Comparison of ENCODE assay signal across 30 mouse cellular contexts in the genomic region with DNA sequence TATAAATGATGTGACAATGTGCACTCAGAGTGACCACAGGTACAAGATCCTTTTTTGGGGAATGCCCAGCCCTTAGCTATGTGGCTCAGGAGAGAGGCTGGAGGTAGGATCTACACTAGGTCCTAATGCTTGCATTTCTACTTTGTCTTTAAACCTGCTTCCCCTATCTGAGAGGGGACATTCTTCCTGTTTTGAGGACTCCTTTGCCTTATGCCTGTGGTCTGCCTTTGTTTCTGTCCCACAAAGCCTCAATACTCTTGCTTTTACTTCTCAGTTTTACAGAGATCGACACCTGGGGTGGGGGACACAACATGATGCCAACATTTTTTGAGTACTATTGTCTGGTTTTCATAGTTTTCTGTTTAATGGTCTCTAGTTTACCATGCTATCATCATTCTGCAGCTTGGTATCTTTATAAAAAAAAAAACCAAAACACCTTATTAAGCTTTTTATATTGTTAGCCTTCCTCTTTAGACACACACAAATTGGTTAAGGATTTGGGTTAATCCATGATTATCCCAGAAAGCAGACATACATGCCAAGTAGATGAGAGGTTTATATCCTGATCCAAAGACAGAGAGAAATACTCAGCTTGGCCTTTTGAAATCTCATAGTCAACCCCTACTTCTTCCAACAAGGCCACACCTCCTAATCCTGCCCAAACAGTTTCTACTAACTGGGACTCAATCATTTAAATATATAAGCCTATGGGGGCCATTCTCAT. TPM values are rescaled to one million over a fixed set of nuclear protein-coding genes. Genes with fewer than 3 reads are reported as not detected.
DNase-seq lines count a peak whose midpoint lies in the region; ATAC-seq lines count a peak whose summit lies in the region.
"Had no signal": no experiment of that assay in that cellular context is flagged by ENCODE, and none has a peak within 500 bp of the region (broad histone marks: within the 10 kb centered on the region; RNA-seq: fewer than 3 reads in every experiment).

No protein-coding gene starts in this region.

- H3K27me3 ChIP-seq in kidney, embryonic 16.5 days (ENCODE audit: insufficient read depth, low read length): no peaks in the 10 kb centered on the region
- H3K27me3 ChIP-seq: heart, embryonic 12.5 days; hindbrain, embryonic 15.5 days; limb, embryonic 13.5 days; midbrain, embryonic 15.5 days; neural tube, embryonic 15.5 days had no signal

- H3K4me1 ChIP-seq in kidney, embryonic 16.5 days (ENCODE audit: insufficient read depth, low read length): no peaks in the 10 kb centered on the region
- H3K4me1 ChIP-seq: hindbrain, embryonic 10.5 days; hindbrain, embryonic 15.5 days; midbrain, embryonic 15.5 days; neural tube, embryonic 15.5 days had no signal

- intact Hi-C loops in heart, postnatal 10 days (cut with DNase I): no loop called here

- H3K4me2 ChIP-seq in kidney, embryonic 16.5 days (replicated peaks; ENCODE audit: low read depth, low read length): no peak overlapping the region
- H3K4me2 ChIP-seq: heart, embryonic 12.5 days; hindbrain, embryonic 15.5 days; limb, embryonic 13.5 days; midbrain, embryonic 15.5 days; neural tube, embryonic 15.5 days had no signal

- peak; percentile 64 for DNase-seq in heart, adult 11 months
- DNase-seq in heart, postnatal 10 days: no peak
- DNase-seq in 416B (ENCODE audit: low read depth): peak; percentile 52
- DNase-seq in retina, embryonic 14.5 days (ENCODE audit: low spot score): peak; percentile 1
- DNase-seq in frontal cortex, postnatal 36 days (ENCODE audit: low spot score in 2 of 2): no peak
- DNase-seq in layer of hippocampus, postnatal 10 days (ENCODE audit: low spot score in 2 of 2): no peak
- DNase-seq: adrenal gland, postnatal 14 days; cerebellum, adult 11-12 months; cerebellum, postnatal 10 days; gastrocnemius, postnatal 14 days; heart, adult 2 months; kidney, adult 11 months; kidney, postnatal 25 days; lung, postnatal 36 days; right cerebral cortex, postnatal 14 days; thymus, postnatal 14 days had no signal

- no peaks in the 10 kb centered on the region for H3K9me3 ChIP-seq in kidney, embryonic 16.5 days (ENCODE audit: low read length)
- H3K9me3 ChIP-seq: G1E; heart, embryonic 12.5 days; hindbrain, embryonic 10.5 days; hindbrain, embryonic 15.5 days; limb, embryonic 13.5 days; midbrain, embryonic 15.5 days; neural tube, embryonic 15.5 days had no signal

- ATAC-seq in granulocyte monocyte progenitor cell, adult 5-6 weeks (replicated peaks; ENCODE audit: poor library complexity, severe bottlenecking): peak; percentile 50
- ATAC-seq in kidney, embryonic 16.5 days (ENCODE audit: low FRiP score, low TSS enrichment): no peak
- ATAC-seq: forebrain, embryonic 16.5 days; inflammation-experienced regulatory T-cells, adult 6 months; midbrain, embryonic 15.5 days had no signal

- 97% methylated on average over 1 of the region's 1 CpGs for WGBS in kidney, embryonic 16.5 days

- no peak overlapping the region for H3K4me3 ChIP-seq in kidney, embryonic 16.5 days (ENCODE audit: low read length)
- H3K4me3 ChIP-seq: erythroblast, embryonic 14.5 days; heart, adult 2 months; heart, embryonic 12.5 days; hindbrain, embryonic 10.5 days; hindbrain, embryonic 15.5 days; left cerebral cortex, adult 2 months; limb, embryonic 13.5 days; midbrain, embryonic 15.5 days; neural tube, embryonic 15.5 days had no signal

- no peak overlapping the region for H3K9ac ChIP-seq in kidney, embryonic 16.5 days (replicated peaks; ENCODE audit: low read length)
- H3K9ac ChIP-seq: heart, embryonic 12.5 days; hindbrain, embryonic 15.5 days; limb, embryonic 13.5 days; liver, embryonic 14.5 days; midbrain, embryonic 15.5 days; neural tube, embryonic 15.5 days had no signal

- H3K27ac ChIP-seq in kidney, embryonic 16.5 days (ENCODE audit: low read length): no peak overlapping the region
- H3K27ac ChIP-seq: heart, adult 2 months; hindbrain, embryonic 10.5 days; hindbrain, embryonic 15.5 days; left cerebral cortex, adult 2 months; limb, embryonic 13.5 days; liver, embryonic 14.5 days; midbrain, embryonic 15.5 days; neural tube, embryonic 15.5 days had no signal

- H3K36me3 ChIP-seq in kidney, embryonic 16.5 days (ENCODE audit: insufficient read depth, low read length): peaks cover 15% of the 10 kb centered on the region

RNA-seq across cellular contexts. Expression of a gene that starts 54.3 kb away (rescaled TPM):
- 10 to 100 TPM; 21.1 to 25.3 TPM for total RNA-seq in heart, postnatal 10 days (2021)
- 10.1 and 14.9 TPM in 2 replicates for total RNA-seq in granulocyte monocyte progenitor cell, adult 5-6 weeks (2014; fragmentation: Nextera tagmentation)
- 12.0 TPM in 2 replicates for total RNA-seq in granulocyte monocyte progenitor cell, adult 5-6 weeks (2017)
- 45.6 and 45.7 TPM in 2 replicates for polyA plus RNA-seq in kidney, embryonic 16.5 days (2015; fragmentation: Nextera tagmentation; extraction: Ambion mirVana)
- total RNA-seq in layer of hippocampus, postnatal 10 days (2021): 10 to 100 TPM; 71.8 to 79.0 TPM

Comparison
In these comparisons a context has a peak if more than half of its experiments do, and no peak if none do; other contexts are left out.
1. DNase-seq: peak in heart, adult 11 months (single experiment), 416B (single experiment) and retina, embryonic 14.5 days (single experiment); none in heart, postnatal 10 days (0 of 2), frontal cortex, postnatal 36 days (0 of 2) and layer of hippocampus, postnatal 10 days (0 of 2).